Mouse (Mus musculus) layer of hippocampus, adult 18-20 months (tissue): ENCODE results near the gene Itga5. TPM values are rescaled to one million over a fixed set of nuclear protein-coding genes. Genes with fewer than 3 reads are reported as not detected.

ENCODE experiments used
- DNase-seq, 2 experiments: peaks; one replicate each; pipeline ENCODE4 v3.0.0; 2022; ENCODE audit warnings: low spot score in 2 of 2
- total RNA-seq, 2 experiments: library from RNA; stranded (reverse); gene quantifications; 2 replicates each; pipeline ENCODE4 v1.2.3; 2021

The Itga5 gene
- total RNA-seq, 2 experiments from 2014 or later, result 1.1 to 1.2 TPM

DNA sequence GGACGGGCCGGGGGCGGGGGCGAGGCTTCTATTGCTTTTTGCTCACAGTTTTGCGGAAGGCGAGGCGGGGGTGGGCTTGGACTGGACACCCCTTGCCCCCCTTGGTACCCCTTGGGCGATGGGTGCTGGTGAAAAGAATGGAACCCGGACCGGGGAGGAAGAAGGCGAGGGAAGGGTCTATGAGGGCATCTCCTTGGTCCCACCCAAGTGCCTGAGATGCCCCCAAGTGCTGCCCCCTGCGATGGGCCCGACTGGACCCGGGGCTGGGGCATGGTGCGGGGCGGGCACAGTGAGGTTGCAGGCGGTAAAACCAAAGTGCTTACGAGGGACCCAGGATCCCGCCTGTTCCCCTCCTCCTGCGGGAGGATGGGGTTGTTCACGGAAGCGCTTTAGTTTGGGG lies 52.4 kb downstream of the Itga5 start:
- no peak for DNase-seq

DNA sequence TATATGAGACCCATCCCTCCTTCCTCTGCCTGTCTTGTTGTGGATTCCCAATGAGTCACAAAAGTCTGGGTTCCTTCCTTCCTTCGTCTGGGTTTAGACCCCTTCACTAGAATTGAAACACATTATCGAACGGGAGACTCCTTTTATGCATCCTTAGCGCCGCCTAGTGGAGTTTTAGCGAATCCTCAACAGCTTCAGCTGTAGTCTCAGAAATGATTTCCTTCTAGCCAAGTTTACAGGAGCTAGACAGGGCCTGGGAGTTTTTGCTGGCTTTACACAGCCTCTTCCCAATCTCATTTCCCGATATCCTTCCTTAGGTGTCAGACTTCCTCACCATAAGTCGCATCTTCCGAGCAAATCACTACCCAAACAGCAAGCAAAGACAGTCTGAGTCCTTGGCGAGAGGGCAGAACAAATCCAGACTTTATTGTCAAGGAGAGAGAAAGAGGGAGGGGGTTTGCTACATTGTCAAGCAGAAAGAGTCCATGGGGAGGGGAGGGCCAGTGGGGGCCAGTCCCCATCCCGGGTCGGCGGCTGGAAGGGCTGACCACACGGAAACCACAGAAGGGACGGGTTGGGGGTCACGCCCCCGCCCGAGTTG lies 53.0 kb downstream of the Itga5 start:
- peak in 1 of 2 experiments; percentile 82 for DNase-seq

GRCm38 (mm10) chr15:103310365-103310910 lies 56.1 kb downstream of the Itga5 start, which contains the start of gene Gpr84:
Gene Gpr84 (minus strand): TSS chr15:103310612.
- DNase-seq, result no peak

GRCm38 (mm10) chr15:103308876-103309580 lies 57.5 kb downstream of the Itga5 start:
- no peak for DNase-seq

GRCm38 (mm10) chr15:103308056-103308875 lies 58.3 kb downstream of the Itga5 start:
- no peak for DNase-seq

GRCm38 (mm10) chr15:103307125-103307524 lies 59.4 kb downstream of the Itga5 start:
- peak; percentile 82 to 95 for DNase-seq

GRCm38 (mm10) chr15:103305792-103306645 lies 60.5 kb downstream of the Itga5 start:
- DNase-seq, result no peak

- DNase-seq, result peak; percentile 95 to 99
Observed at GRCm38 (mm10) chr15:103305070-103305678, 61.4 kb downstream of the Itga5 start.

DNA sequence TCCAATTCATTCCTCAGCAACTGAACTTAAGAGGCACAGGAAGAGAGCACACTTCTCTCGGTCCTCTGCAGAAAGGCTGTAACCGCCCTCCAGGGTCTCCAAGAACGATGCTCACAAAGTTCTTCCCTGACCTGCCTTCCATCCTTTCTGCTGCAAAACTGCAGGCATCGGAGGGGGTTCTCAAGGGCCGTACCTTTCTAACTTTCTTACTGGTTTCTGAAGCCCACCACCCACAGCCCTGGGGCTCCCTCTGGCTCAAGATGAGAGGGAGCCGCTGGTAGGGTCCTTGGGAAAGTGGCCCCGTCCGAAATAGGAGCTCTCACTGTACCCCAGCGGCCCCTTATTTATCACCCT lies 62.0 kb downstream of the Itga5 start:
- DNase-seq, result no peak

- no peak for DNase-seq
Observed at GRCm38 (mm10) chr15:103303916-103304615, 62.5 kb downstream of the Itga5 start.

GRCm38 (mm10) chr15:103302341-103303021 lies 64.1 kb downstream of the Itga5 start:
- DNase-seq, result no peak

- DNase-seq, result no peak
Observed at GRCm38 (mm10) chr15:103301547-103302340, 64.8 kb downstream of the Itga5 start.

- DNase-seq, result no peak
Observed at GRCm38 (mm10) chr15:103301046-103301445, 65.5 kb downstream of the Itga5 start.

GRCm38 (mm10) chr15:103300560-103300959 lies 66.0 kb downstream of the Itga5 start:
- no peak for DNase-seq

DNA sequence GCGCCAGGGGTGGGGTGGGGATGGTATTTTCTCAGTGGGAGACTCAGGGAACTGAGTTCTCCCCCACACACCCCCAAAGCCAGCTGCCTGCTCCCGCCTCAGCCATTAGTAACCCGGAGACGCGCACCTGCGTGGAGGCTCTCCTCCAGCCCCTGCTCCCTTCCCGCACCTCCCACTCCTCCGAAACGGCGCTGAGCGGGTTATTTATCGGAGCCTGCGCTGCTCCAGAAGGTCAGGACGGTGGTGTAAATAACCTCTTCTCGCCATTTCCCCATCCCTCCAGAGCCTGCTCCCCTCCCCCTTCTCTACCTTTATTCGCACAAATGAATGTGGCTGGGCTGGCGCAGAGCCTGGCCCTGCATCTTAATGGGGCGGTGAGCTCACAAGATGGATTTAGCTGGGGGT lies 66.5 kb downstream of the Itga5 start:
- DNase-seq, result peak in 1 of 2 experiments; percentile 51

- no peak for DNase-seq
Observed at GRCm38 (mm10) chr15:103299644-103300043, 66.9 kb downstream of the Itga5 start.

DNA sequence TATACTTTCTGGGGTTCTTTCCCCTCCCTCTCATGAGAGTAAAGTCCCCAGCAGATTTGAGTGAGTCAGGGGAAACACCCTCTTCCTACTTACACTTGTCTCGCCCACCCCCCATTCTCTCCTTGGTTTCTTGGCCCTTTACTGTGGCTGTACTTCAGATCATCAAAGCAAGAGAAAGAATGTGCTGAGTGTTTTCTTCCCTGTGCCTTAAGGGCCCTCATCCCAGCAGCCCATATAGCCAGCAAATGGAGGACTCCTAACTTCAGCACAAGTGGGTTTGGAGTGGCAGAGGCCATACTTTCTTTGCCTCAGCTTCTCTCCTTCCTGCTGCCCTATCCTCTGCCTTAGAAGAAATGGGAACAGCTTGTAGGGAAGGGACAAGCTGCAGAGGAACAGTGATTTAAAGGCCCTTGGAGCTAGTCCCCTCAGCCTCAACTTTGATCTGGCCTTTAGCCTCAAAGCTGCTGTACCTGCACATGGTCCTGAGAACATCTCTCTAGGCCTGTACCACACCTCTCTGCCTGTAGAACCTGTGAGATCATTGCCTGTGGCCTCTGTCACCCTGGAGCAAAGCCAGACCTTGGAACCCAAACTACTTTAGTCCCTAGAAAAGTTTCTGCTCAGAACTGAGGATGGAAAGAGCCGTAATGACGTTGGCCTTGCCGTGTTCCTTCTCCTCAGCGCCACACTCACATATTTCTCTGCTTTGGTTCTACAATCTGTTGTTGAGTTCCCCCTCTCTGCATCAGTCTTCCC lies 67.5 kb downstream of the Itga5 start:
- DNase-seq, result no peak

GRCm38 (mm10) chr15:103298026-103298425 lies 68.5 kb downstream of the Itga5 start:
- no peak for DNase-seq
